Mouse (Mus musculus) forebrain, embryonic 10.5 days (tissue): ENCODE data around the gene Mindy4b-ps. TPM values are rescaled to one million over a fixed set of nuclear protein-coding genes. Genes with fewer than 3 reads are reported as not detected.

ENCODE experiments used
- DNase-seq: peaks from one replicate; pipeline ENCODE4 v3.0.0-alpha.2; 2017; ENCODE audit warnings: low spot score; ENCODE audit errors: extremely low spot score
- H3K27ac ChIP-seq: fragments of 300-500 bp; sonication (generic); 2 replicates; pipeline ENCODE4 v1.5.1; 2016; ENCODE audit warnings: mild to moderate bottlenecking
- H3K27me3 ChIP-seq: fragments of 300-500 bp; sonication (generic); 2 replicates; pipeline ENCODE4 v1.6.1; 2016; ENCODE audit warnings: mild to moderate bottlenecking; ENCODE audit not compliant: poor library complexity, severe bottlenecking
- H3K36me3 ChIP-seq: fragments of 300-500 bp; sonication (generic); replicated peaks from 2 replicates; pipeline ENCODE4 v1.6.1; 2016; ENCODE audit warnings: mild to moderate bottlenecking, moderate library complexity
- H3K4me1 ChIP-seq: fragments of 300-500 bp; sonication (generic); 2 replicates; pipeline ENCODE4 v1.6.1; 2016
- H3K4me3 ChIP-seq: fragments of 300-500 bp; sonication (generic); 2 replicates; pipeline ENCODE4 v1.5.1; 2016; ENCODE audit warnings: mild to moderate bottlenecking, moderate library complexity
- H3K9me3 ChIP-seq: fragments of 300-500 bp; sonication (generic); 2 replicates; pipeline ENCODE4 v1.6.1; 2016; ENCODE audit warnings: mild to moderate bottlenecking, moderate library complexity
- WGBS: fragments of 180-500 bp; shearing (Covaris S2); methylation state at CpG from one replicate; pipeline ENCODE4 v1.1.7; 2016; 5-methylcytosine and 5-hydroxymethylcytosine counted together
- polyA plus RNA-seq: library from polyadenylated mRNA; unstranded; fragments of >200 nt; fragmentation: Nextera tagmentation; extraction: Ambion mirVana; gene quantifications from 2 replicates; pipeline ENCODE4 v1.2.1, GENCODE M21; 2016

Gene Mindy4b-ps
- polyA plus RNA-seq, 1 experiment from 2014 or later: not detected

- 78% methylated on average over 1 of the region's 1 CpGs for WGBS
- DNase-seq: no peak
- H3K4me3 ChIP-seq: no peak overlapping the region
- no peaks in the 10 kb centered on the region for H3K36me3 ChIP-seq
- no peak overlapping the region for H3K27ac ChIP-seq
- no peaks in the 10 kb centered on the region for H3K9me3 ChIP-seq
- no peaks in the 10 kb centered on the region for H3K27me3 ChIP-seq
- H3K4me1 ChIP-seq: no peaks in the 10 kb centered on the region
Measured at GRCm38 (mm10) chr3:58756429-58756828, 65.7 kb downstream of the Mindy4b-ps start.

DNA sequence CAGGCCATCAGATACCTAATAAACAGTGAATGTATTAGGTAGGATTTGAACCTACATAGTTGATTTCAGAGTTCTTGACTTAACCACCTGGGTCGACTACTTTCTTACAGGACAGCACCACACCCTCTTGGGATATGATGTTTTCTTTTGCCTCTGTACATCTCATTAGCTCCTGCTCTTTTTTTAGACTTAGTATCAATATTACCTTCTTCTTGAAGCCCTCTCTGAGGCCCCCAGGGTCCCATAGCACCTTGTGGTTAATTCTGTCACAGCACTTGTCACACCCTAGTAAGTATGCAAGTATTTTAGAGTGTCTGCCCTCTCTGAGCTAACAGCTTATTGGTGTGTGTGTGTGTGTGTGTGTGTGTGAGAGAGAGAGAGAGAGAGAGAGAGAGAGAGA lies 66.3 kb downstream of the Mindy4b-ps start:
- no peak for DNase-seq
- no peaks in the 10 kb centered on the region for H3K27me3 ChIP-seq
- no peaks in the 10 kb centered on the region for H3K9me3 ChIP-seq
- H3K4me3 ChIP-seq: no peak overlapping the region
- H3K4me1 ChIP-seq: no peaks in the 10 kb centered on the region
- WGBS: 90% methylated on average over 1 of the region's 1 CpGs
- no peak overlapping the region for H3K27ac ChIP-seq
- no peaks in the 10 kb centered on the region for H3K36me3 ChIP-seq

- no peaks in the 10 kb centered on the region for H3K9me3 ChIP-seq
- H3K36me3 ChIP-seq: no peaks in the 10 kb centered on the region
- 89% methylated on average over 3 of the region's 3 CpGs for WGBS
- DNase-seq: no peak
- no peaks in the 10 kb centered on the region for H3K4me1 ChIP-seq
- no peaks in the 10 kb centered on the region for H3K27me3 ChIP-seq
- H3K27ac ChIP-seq: no peak overlapping the region
- H3K4me3 ChIP-seq: no peak overlapping the region
Measured at GRCm38 (mm10) chr3:58754361-58754760, 67.8 kb downstream of the Mindy4b-ps start.

DNA sequence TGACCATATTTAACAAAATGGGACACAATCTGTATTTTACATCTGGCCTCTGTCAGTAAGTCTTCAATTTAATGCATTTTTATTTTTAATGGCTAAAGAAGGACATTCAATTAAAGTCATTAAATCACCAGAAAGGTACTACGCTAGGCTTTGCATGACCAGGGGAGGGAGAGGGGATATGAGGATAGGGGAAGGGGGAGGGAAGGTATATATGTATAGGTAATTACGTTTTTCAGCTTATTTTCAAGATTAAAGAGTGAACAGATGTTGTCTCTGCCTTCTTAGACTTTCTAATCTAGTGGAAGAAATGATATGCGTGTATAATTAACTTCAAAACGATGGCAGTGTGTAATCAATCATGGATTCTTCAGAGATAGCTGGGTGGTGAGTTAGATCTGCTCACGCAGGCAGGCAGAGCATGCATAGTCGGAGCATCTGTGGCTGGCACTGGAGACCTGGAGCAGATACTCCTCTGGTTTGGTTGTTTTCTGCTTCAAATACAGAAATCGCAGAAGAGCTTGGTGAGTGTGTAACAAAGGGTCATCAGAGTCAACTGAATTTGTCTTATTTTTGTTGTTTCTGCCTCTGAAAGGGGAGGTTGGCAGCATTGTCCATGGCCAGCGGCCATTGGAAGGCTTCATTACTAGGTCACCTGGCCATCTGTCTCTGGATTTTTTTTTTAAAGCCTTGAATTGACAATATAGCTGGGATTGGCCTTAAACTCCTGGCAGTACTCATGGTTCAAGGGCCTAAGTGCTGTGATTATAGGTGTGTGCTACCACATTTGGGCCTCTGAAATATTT lies 70.1 kb downstream of the Mindy4b-ps start:
- WGBS: 86% methylated on average over 8 of the region's 8 CpGs
- H3K27ac ChIP-seq: no peak overlapping the region
- no peak for DNase-seq
- H3K36me3 ChIP-seq: no peaks in the 10 kb centered on the region
- no peak overlapping the region for H3K4me3 ChIP-seq
- H3K27me3 ChIP-seq: no peaks in the 10 kb centered on the region
- no peaks in the 10 kb centered on the region for H3K4me1 ChIP-seq
- H3K9me3 ChIP-seq: no peaks in the 10 kb centered on the region

- Histone ChIP-seq H3K9me3 (no peaks in the 10 kb centered on the region), H3K27ac (no peak overlapping the region), H3K4me3 (no peak overlapping the region), H3K27me3 (no peaks in the 10 kb centered on the region), H3K4me1 (no peaks in the 10 kb centered on the region), H3K36me3 (no peaks in the 10 kb centered on the region)
- DNase-seq: no peak
Measured at GRCm38 (mm10) chr3:58748724-58749123, 73.4 kb downstream of the Mindy4b-ps start.

GRCm38 (mm10) chr3:58747924-58748323 lies 74.2 kb downstream of the Mindy4b-ps start:
- no peaks in the 10 kb centered on the region for H3K36me3 ChIP-seq
- no peak overlapping the region for H3K27ac ChIP-seq
- no peaks in the 10 kb centered on the region for H3K4me1 ChIP-seq
- WGBS: 92% methylated on average over 1 of the region's 1 CpGs
- H3K9me3 ChIP-seq: no peaks in the 10 kb centered on the region
- no peak for DNase-seq
- H3K27me3 ChIP-seq: no peaks in the 10 kb centered on the region
- no peak overlapping the region for H3K4me3 ChIP-seq

DNA sequence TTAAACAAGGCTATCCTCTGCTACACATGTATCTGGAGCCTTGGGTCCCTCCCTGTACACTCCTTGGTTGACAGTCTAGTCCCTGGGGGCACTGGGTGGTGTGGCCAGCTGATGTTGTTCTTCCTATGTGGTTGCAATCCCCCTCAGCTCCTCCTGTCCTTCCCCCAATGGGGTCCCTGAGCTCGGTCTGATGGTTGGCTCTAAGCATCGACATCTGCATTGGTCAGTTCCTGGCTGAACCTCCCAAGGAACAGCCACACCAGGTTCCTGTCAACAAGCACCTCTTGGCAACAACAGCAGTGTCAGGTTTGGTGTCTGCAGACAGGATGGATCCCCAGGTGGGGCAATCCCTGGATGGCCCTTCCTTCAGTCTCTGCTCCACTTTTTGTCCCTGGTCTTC lies 82.6 kb downstream of the Mindy4b-ps start:
- no peak for DNase-seq
- no peaks in the 10 kb centered on the region for H3K27me3 ChIP-seq
- no peak overlapping the region for H3K27ac ChIP-seq
- H3K4me1 ChIP-seq: peaks cover 13% of the 10 kb centered on the region
- H3K9me3 ChIP-seq: no peaks in the 10 kb centered on the region
- no peaks in the 10 kb centered on the region for H3K36me3 ChIP-seq
- WGBS: 73% methylated on average over 2 of the region's 2 CpGs
- no peak overlapping the region for H3K4me3 ChIP-seq

Other genes starting within 250 kb of the Mindy4b-ps start
- 15.7 and 18.1 TPM in 2 replicates for gene Selenot, start 245.7 kb downstream of the Mindy4b-ps start, polyA plus RNA-seq
- gene Erich6, start 185.1 kb downstream of the Mindy4b-ps start, polyA plus RNA-seq: not detected in 2 replicates
- 2.0 and 2.7 TPM in 2 replicates for gene Siah2, start 129.9 kb downstream of the Mindy4b-ps start, polyA plus RNA-seq
- gene Clrn1, start 63.0 kb upstream of the Mindy4b-ps start, polyA plus RNA-seq: 0.15 TPM in 1 of 2 replicates, not detected in the other
- gene Med12l, start 183.5 kb upstream of the Mindy4b-ps start, polyA plus RNA-seq: 2.9 and 3.1 TPM in 2 replicates